Comparison of ENCODE assay signal across 20 mouse cellular contexts in genomic region chr2:179516559-179516958, GRCm38 (mm10).
"Had no signal": no experiment of that assay in that cellular context is flagged by ENCODE, and none has a peak within 500 bp of the region (broad histone marks: within the 10 kb centered on the region; RNA-seq: fewer than 3 reads in every experiment).

No protein-coding gene starts in this region.

- H3K27ac ChIP-seq: midbrain, embryonic 12.5 days; neural tube, embryonic 13.5 days; neural tube, embryonic 15.5 days; stomach, embryonic 15.5 days; stomach, postnatal 0 days had no signal

- H3K9me3 ChIP-seq: midbrain, embryonic 12.5 days; neural tube, embryonic 15.5 days; stomach, embryonic 15.5 days had no signal

- H3K4me2 ChIP-seq: lung, embryonic 14.5 days; midbrain, embryonic 12.5 days; neural tube, embryonic 13.5 days; neural tube, embryonic 15.5 days; stomach, embryonic 15.5 days had no signal

- H3K9ac ChIP-seq: lung, embryonic 14.5 days; midbrain, embryonic 12.5 days; neural tube, embryonic 13.5 days; neural tube, embryonic 15.5 days; stomach, embryonic 15.5 days had no signal

- DNase-seq: lung, adult 18-20 months; lung, embryonic 14.5 days; lung, postnatal 10 days; lung, postnatal 4 days; midbrain, embryonic 14.5 days; retina, postnatal 1 day; right cerebral cortex, adult 18-20 months; right cerebral cortex, postnatal 25 days; right cerebral cortex, postnatal 4 days; spleen, adult 18-20 months; thymus, adult 2 months; thymus, postnatal 25 days; thymus, postnatal 4 days had no signal

- H3K36me3 ChIP-seq: midbrain, embryonic 12.5 days; neural tube, embryonic 13.5 days; neural tube, embryonic 15.5 days; stomach, embryonic 15.5 days had no signal

- H3K27me3 ChIP-seq: neural tube, embryonic 13.5 days; neural tube, embryonic 15.5 days; stomach, embryonic 15.5 days had no signal

- H3K4me3 ChIP-seq: midbrain, embryonic 12.5 days; myocyte; neural tube, embryonic 13.5 days; neural tube, embryonic 15.5 days; stomach, embryonic 15.5 days had no signal

- ATAC-seq: midbrain, embryonic 16.5 days had no signal

- H3K4me1 ChIP-seq: stomach, embryonic 15.5 days had no signal
